Mouse (Mus musculus): Measurements from ENCODE around the gene Aff2.

DNA sequence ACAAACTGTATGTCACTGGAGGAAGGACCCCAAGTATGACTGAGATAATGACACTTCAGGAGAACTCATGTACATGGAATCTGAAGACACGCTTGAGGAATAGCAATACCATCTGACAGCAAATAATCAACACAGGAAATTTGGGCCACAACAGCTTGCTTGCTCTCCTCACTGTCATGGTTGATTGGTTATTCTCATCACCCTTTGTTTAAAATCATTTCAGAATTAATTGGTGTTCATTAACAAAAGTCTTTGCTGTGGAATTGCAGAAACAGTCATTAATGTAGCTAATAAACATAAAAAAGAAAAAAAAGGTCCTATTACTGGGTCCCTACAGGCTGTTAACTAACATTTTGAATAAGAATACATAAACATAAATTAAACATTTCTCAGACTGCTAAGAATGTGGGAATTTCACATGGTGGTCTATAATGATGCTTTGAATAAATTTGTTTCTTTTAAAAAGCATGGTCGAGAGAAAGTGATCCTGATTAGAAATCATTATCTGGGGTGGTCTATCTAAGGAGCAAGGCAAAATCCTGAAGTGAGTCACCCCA is 219.9 kb downstream of the Aff2 start:
- TF ChIP-seq CTCF (IDR thresholded peaks at IDR 0.05; ENCODE audit: borderline replicate concordance, extremely low read depth, insufficient read depth, insufficient read length) (no peak), POLR2A (IDR thresholded peaks at IDR 0.05; ENCODE audit: borderline replicate concordance, extremely low read depth, insufficient read depth, insufficient read length, poor library complexity, severe bottlenecking) (no peak)

All from brain, embryonic 14.5 days (tissue).